Mouse (Mus musculus): ENCODE measurements around the gene Tex22. TPM values are rescaled to one million over a fixed set of nuclear protein-coding genes. Genes with fewer than 3 reads are reported as not detected.

The Tex22 gene
- total and polyA plus RNA-seq, 2 experiments, result 0.10 TPM; not detected in 1

DNA sequence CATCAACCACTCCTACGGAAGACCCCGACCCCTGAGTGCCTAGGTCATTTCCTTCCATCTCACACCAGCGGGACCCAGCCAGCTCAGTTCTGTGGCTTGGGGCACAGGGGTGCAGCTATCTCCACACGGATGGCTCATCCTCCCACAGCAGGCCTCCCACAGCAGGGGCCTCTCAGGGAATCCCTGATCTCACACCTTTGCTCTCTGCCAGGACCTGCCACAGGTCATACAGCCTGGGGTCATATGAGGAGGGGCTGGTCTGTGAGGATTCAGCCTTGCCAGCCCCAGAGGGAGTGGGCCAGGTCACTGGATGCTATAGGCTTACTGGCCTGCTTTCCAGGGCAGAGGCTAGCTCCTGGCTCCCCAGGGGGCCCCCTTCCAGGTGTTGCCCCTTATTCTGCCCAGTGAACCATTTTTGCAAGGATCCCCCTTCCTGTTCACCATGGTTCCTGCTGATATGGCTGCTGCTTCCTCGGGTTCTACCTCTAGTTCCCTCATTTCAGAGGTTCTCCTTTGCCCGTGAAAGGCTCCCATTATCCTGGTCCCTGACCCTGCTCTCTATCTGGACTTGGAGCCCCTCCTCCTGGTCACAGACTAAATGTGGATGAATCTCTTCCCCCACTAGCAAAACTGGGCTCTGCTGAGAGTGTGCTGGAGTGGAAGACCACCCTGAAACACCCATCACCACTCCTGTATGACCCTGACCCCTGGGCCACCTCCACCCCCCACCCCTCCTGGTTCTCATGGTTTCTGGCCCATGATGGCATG, 25.4 kb downstream of the Tex22 start:
- TF ChIP-seq POLR2A (IDR thresholded peaks at IDR 0.05; ENCODE audit: extremely low read depth, insufficient read depth, low read length) (no peak), CTCF (IDR thresholded peaks at IDR 0.05; ENCODE audit: low read depth, low read length) (no peak)
- H3K4me3 ChIP-seq (ENCODE audit: insufficient read depth, low read depth, low read length), result no peak overlapping the region
- DNase-seq (ENCODE audit: extremely low read depth, low read depth, low spot score), result no peak
- no peaks in the 10 kb centered on the region for H3K36me3 ChIP-seq (ENCODE audit: control insufficient read depth, insufficient read depth, low read length)
- H3K79me2 ChIP-seq (ENCODE audit: control insufficient read depth, insufficient read depth, low read length), result peaks cover 31% of the 10 kb centered on the region; the same call in 1 of the 2 replicates
- 43% methylated on average over 6 of the region's 6 CpGs for WGBS
- peak overlapping the region; percentile 98 for H3K9ac ChIP-seq (ENCODE audit: low read depth, low read length)
- H3K27me3 ChIP-seq (ENCODE audit: control insufficient read depth, insufficient read depth, low read length), result no peaks in the 10 kb centered on the region
- H3K27ac ChIP-seq (replicated peaks; ENCODE audit: insufficient read depth, low read depth, low read length), result no peak overlapping the region
- peaks cover 11% of the 10 kb centered on the region for H3K4me1 ChIP-seq (ENCODE audit: control insufficient read depth, insufficient read depth, low read length)

DNA sequence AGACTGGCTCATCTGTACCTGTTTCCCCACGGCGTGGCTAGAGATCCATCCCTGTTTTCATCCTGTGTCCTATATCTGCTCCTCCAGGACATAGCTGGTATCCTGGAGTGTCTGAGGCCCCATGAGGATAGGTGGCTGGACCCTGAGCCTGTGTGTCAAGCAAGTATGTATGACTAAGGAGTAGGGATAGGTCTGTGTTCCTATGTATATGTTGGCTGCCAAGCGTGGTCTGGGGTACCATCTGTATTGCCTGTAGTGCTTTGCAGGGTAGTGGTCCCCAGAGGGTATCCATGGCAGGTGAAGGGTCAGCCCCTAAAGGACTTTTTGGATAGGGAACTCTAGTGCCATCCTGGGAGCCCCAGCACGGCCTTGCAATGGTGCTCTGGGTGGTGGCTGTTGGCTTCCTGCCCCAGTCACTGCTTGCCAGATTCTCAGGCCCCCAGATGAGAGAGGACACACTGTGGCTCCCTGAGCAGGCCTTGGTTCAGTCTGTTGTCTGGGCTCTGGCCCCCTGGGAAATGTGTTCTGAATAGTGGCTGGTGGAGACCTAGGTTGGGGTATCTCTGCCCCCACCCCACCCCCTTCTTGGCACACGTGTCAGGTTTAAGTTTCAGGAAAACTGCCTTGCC, 26.3 kb downstream of the Tex22 start:
- H3K79me2 ChIP-seq (ENCODE audit: control insufficient read depth, insufficient read depth, low read length), result peaks cover 31% of the 10 kb centered on the region; the same call in 1 of the 2 replicates
- peak; percentile 19 for DNase-seq (ENCODE audit: extremely low read depth, low read depth, low spot score)
- 57% methylated on average over 5 of the region's 5 CpGs for WGBS
- H3K27ac ChIP-seq (replicated peaks; ENCODE audit: insufficient read depth, low read depth, low read length), result no peak overlapping the region
- H3K27me3 ChIP-seq (ENCODE audit: control insufficient read depth, insufficient read depth, low read length), result no peaks in the 10 kb centered on the region
- TF ChIP-seq POLR2A (IDR thresholded peaks at IDR 0.05; ENCODE audit: extremely low read depth, insufficient read depth, low read length) (no peak), CTCF (IDR thresholded peaks at IDR 0.05; ENCODE audit: low read depth, low read length) (no peak)
- no peaks in the 10 kb centered on the region for H3K36me3 ChIP-seq (ENCODE audit: control insufficient read depth, insufficient read depth, low read length)
- H3K4me3 ChIP-seq (ENCODE audit: insufficient read depth, low read depth, low read length), result no peak overlapping the region
- no peak overlapping the region for H3K9ac ChIP-seq (ENCODE audit: low read depth, low read length)
- H3K4me1 ChIP-seq (ENCODE audit: control insufficient read depth, insufficient read depth, low read length), result peaks cover 12% of the 10 kb centered on the region

DNA sequence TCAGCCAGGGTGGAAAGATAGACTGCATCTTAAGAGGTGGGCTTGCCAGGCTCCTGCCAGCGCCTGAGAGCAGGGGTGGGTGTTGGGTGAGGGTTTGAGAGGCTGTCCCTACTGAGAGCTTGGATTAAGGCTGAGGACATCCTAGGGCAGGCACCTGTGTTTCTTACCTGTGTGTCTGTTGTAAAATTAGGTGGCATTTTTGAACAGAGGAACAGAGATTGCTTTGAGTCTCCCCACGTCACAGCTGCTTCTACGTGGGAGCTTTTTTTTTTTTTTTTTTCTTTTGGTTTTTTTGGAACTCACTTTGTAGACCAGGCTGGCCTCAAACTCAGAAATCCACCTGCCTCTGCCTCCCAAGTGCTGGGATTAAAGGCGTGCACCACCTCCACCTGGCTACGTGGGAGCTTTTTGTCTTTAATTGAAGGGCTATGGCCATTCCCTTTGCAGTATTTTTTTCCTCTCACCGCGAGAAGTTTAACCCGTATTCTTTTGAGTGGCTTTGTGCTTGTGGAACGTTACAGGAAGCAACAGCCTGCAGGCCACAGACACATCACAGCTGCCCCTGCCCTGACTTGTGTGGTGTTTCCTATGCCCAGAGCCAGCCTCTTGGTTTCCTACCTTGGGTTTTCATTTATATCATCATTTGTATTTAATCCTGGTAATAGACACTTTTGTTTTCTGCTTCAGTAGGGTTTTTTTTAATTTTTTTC, 27.1 kb downstream of the Tex22 start:
- 84% methylated on average over 9 of the region's 9 CpGs for WGBS
- no peaks in the 10 kb centered on the region for H3K36me3 ChIP-seq (ENCODE audit: control insufficient read depth, insufficient read depth, low read length)
- H3K79me2 ChIP-seq (ENCODE audit: control insufficient read depth, insufficient read depth, low read length), result peaks cover 31% of the 10 kb centered on the region; the same call in 1 of the 2 replicates
- H3K4me3 ChIP-seq (ENCODE audit: insufficient read depth, low read depth, low read length), result no peak overlapping the region
- no peaks in the 10 kb centered on the region for H3K27me3 ChIP-seq (ENCODE audit: control insufficient read depth, insufficient read depth, low read length)
- no peak for DNase-seq (ENCODE audit: extremely low read depth, low read depth, low spot score)
- H3K9ac ChIP-seq (ENCODE audit: low read depth, low read length), result no peak overlapping the region
- H3K27ac ChIP-seq (replicated peaks; ENCODE audit: insufficient read depth, low read depth, low read length), result no peak overlapping the region
- TF ChIP-seq CTCF (IDR thresholded peaks at IDR 0.05; ENCODE audit: low read depth, low read length) (no peak), POLR2A (IDR thresholded peaks at IDR 0.05; ENCODE audit: extremely low read depth, insufficient read depth, low read length) (no peak)
- peaks cover 19% of the 10 kb centered on the region for H3K4me1 ChIP-seq (ENCODE audit: control insufficient read depth, insufficient read depth, low read length)

DNA sequence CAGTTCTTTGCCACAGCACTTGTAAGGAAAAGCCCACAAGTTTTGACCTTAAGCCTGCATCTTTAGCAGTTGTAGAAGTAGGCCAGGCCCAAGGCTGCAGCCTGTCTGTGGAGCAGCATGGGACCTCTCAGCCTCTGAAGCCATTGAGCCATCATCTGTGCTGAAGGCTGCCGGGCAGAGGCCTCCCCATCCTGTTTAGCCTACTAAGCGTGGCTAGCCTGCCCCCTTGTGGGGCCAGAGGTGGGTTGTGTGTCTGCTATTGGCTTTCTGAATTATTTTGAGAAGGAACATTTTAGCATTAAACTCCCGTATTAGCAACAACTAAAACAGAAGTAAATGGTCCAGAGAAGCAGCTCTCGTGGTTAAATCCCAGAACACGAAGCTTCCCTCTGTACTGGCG, 28.2 kb downstream of the Tex22 start:
- Histone ChIP-seq H3K36me3 (ENCODE audit: control insufficient read depth, insufficient read depth, low read length) (no peaks in the 10 kb centered on the region), H3K27ac (replicated peaks; ENCODE audit: insufficient read depth, low read depth, low read length) (no peak overlapping the region), H3K4me3 (ENCODE audit: insufficient read depth, low read depth, low read length) (no peak overlapping the region), H3K27me3 (ENCODE audit: control insufficient read depth, insufficient read depth, low read length) (no peaks in the 10 kb centered on the region), H3K9ac (ENCODE audit: low read depth, low read length) (no peak overlapping the region), H3K79me2 (ENCODE audit: control insufficient read depth, insufficient read depth, low read length) (peaks cover 37% of the 10 kb centered on the region; the same call in 1 of the 2 replicates), H3K4me1 (ENCODE audit: control insufficient read depth, insufficient read depth, low read length) (peaks cover 27% of the 10 kb centered on the region)
- DNase-seq (ENCODE audit: extremely low read depth, low read depth, low spot score), result peak; percentile 21
- TF ChIP-seq CTCF (IDR thresholded peaks at IDR 0.05; ENCODE audit: low read depth, low read length) (peak; percentile 77), POLR2A (IDR thresholded peaks at IDR 0.05; ENCODE audit: extremely low read depth, insufficient read depth, low read length) (no peak)
- WGBS, result 64% methylated on average over 6 of the region's 6 CpGs

DNA sequence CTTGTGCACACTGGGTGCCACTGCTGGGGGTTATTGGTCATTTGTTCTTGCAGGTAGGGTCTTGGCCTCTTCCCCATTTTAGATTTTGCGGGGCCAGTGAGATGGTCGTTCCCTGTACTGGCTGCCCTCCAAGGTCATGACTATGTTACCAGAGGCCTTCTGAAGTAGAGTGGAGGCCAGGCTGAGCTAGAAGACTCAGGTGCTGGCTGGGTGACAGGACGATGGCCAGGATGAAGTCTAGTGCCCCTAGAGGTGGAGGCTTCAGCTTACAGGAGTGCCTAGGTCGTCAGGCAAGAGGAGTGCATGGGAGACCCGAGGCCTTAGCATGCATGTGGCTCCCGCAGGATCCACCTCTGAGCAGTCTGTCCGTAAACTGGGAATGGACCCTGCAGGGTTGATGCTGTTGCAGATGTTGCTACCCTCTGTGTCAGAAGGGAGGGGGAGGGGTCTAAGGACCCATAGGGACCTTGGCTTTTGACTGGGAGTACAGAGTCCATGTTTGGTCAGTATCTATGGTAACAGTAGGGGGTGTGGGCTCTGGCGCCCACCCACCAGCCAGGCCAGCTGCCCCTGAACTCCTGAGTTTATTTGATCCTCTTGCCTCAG, 29.6 kb downstream of the Tex22 start:
- peaks cover 39% of the 10 kb centered on the region for H3K4me1 ChIP-seq (ENCODE audit: control insufficient read depth, insufficient read depth, low read length)
- no peak overlapping the region for H3K4me3 ChIP-seq (ENCODE audit: insufficient read depth, low read depth, low read length)
- H3K27me3 ChIP-seq (ENCODE audit: control insufficient read depth, insufficient read depth, low read length), result no peaks in the 10 kb centered on the region
- no peak overlapping the region for H3K27ac ChIP-seq (replicated peaks; ENCODE audit: insufficient read depth, low read depth, low read length)
- H3K79me2 ChIP-seq (ENCODE audit: control insufficient read depth, insufficient read depth, low read length), result peaks cover 29% of the 10 kb centered on the region; the same call in 1 of the 2 replicates
- peak; percentile 34 for DNase-seq (ENCODE audit: extremely low read depth, low read depth, low spot score)
- H3K9ac ChIP-seq (ENCODE audit: low read depth, low read length), result no peak overlapping the region
- H3K36me3 ChIP-seq (ENCODE audit: control insufficient read depth, insufficient read depth, low read length), result no peaks in the 10 kb centered on the region
- WGBS, result 51% methylated on average over 8 of the region's 8 CpGs
- TF ChIP-seq POLR2A (IDR thresholded peaks at IDR 0.05; ENCODE audit: extremely low read depth, insufficient read depth, low read length), result no peak
- TF ChIP-seq CTCF (IDR thresholded peaks at IDR 0.05; ENCODE audit: low read depth, low read length), result peak; percentile 65

All from liver, adult 2 months (tissue).